Mouse (Mus musculus) left cerebral cortex, postnatal 25 days (tissue): Measurements from ENCODE around the gene Asic4. TPM values are rescaled to one million over a fixed set of nuclear protein-coding genes. Genes with fewer than 3 reads are reported as not detected.
A peak's percentile ranks its signal among the peaks of the same experiment; 100 is the strongest.

Experiments used
- DNase-seq, 2 experiments: peaks; one replicate each; pipeline ENCODE4 v3.0.0; 2022; ENCODE audit warnings: low spot score in 2 of 2, mixed read lengths in 1 of 2
- intact Hi-C: fragments of 180-260 bp; cut with DNase I; formaldehyde crosslinking; loops from one replicate; pipeline ENCODE4 v1.15.1; 2025
- total RNA-seq, 2 experiments: library from RNA; stranded (reverse); gene quantifications; 2 replicates each; pipeline ENCODE4 v1.2.3; 2021

Asic4 gene
- total RNA-seq, 2 experiments from 2014 or later = 10.4 to 20.6 TPM

DNA sequence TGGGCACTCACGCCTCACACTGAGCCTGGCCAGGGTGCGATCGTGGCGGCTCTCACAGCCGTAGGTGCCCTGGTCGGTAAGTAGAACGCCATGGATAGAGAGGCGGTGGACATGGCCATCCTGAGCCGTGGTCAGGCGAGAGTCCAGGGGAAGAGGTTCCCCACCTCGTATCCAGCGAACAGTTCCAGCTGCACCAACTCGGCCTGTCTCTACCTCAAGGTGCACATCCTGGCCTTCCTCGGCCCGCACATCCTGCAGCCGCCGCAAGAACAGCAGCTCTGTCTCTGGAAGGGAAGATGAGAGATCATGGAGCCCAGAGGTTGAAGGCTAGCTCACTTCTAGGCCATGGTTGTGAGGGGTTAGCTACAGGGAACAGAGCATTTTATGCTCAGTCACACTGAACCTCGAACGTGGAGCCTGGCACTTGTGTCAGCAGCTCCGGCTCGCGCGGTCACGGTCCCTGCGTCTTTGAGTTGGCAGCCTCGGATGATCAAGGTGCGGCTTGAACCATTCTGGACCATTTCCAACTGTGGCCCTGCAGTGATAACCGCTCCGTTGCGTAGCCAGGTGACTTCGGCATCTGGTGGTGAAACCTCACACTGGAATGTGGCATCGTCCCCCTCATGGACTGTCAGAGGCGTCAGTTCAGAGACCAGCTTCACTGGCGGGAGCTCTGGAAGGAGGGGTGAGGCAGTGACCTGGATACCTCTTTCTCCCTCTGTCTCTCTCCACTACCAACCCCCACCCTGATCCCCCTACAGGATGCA is 40.7 kb downstream of the Asic4 start:
- intact Hi-C loops = no loop called here
- DNase-seq = no peak

GRCm38 (mm10) chr1:75492579-75493170 is 42.4 kb downstream of the Asic4 start:
- no peak for DNase-seq
- intact Hi-C loops = no loop called here

- intact Hi-C loops = loop anchor here (5.0 kb wide), 1 partner anchor 102 kb away; no protein-coding TSS in a partner anchor
- DNase-seq = peak in 1 of 2 experiments; percentile 47
These were observed 44.8 kb downstream of the Asic4 start for GRCm38 (mm10) chr1:75494878-75495548.

GRCm38 (mm10) chr1:75498897-75499296 is 48.7 kb downstream of the Asic4 start:
- no peak for DNase-seq
- intact Hi-C loops = loop anchor here (5.0 kb wide), 1 partner anchor 98 kb away; no protein-coding TSS in a partner anchor

DNA sequence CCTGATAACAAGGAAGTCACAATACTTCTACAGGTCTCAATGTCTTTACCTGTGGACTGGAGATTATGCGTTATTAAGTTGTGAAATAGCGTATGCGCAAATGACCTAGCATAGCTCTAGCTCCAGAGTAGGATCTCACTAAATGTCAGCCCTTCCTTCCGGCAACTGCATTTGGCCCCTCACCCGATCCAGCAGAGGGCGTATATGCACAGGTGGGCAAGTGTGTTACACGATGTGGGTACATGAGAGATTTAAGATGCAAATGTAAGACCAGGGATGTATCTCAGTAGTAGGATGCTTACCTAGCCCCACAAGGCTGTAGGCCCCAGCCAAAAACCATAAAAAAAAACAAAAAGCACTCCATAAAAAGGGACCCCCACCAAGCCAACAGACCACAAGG is 49.2 kb downstream of the Asic4 start:
- DNase-seq = no peak

GRCm38 (mm10) chr1:75501905-75502304 is 51.7 kb downstream of the Asic4 start:
- DNase-seq = no peak
- intact Hi-C loops = no loop called here

More for the DNA sequence above, 49.2 kb downstream of the Asic4 start:
- intact Hi-C loops = loop anchor here (5.0 kb wide), 1 partner anchor 98 kb away; no protein-coding TSS in a partner anchor

- intact Hi-C loops = no loop called here
- no peak for DNase-seq
These were observed 52.9 kb downstream of the Asic4 start for GRCm38 (mm10) chr1:75502945-75503650.

DNA sequence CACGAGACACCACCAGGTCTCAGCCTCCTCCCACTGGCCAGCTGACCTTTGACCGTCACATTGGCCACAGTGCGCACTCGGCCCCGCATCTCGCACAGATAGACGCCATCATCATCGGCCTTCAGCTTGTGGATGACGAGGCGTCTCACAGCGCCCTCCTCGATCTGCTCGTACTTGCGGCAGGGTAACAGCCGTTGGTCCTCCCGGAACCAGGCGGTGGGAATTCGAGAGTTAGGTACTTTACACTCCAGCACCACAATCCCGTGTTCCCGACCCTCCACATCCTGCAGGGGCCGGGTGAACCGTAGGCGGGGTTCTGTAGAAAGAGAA is 53.4 kb downstream of the Asic4 start:
- intact Hi-C loops = no loop called here
- DNase-seq = no peak

DNA sequence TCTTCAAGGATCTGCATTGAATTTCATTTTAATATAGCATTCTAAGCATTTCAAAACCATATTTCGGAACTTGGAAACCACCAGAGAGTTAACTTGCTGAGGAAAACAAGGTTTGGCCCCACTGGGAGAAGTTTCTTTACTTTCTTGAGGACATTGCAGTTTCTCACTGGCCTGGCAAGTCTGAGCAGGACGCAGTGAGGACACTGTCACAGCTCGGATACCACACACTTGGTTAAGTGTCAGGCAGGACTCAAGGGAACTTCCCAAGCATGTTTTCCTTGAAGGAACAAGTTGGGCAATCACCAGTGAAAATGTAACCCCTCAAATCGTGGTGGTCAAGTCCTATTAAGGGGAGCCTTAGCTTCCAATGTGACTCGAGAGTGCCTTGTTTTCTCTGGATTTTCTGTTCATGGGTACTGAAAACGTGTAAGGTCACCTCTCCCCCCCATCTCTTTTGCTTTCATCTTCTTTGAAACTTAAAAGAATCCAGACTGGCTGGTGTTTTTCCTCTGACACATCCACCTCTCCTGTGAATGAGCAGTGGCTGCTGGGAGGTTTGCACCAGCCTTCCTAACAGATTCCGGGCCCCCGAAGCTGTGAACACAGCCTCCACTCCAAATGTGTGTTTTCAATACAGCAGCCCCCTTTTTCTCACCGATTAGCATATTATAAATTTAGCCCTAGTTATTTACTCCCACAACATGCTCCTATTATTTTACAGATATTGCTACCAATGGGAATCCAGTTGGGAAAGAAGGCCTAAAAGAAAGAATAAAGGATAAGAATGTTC is 54.2 kb downstream of the Asic4 start:
- intact Hi-C loops = loop anchor here (5.0 kb wide), 1 partner anchor 53 kb away; no protein-coding TSS in a partner anchor
- DNase-seq = peak; percentile 45 to 79

- intact Hi-C loops = loop anchor here (5.0 kb wide), 1 partner anchor 52 kb away; no protein-coding TSS in a partner anchor
- DNase-seq = peak; percentile 86 to 89
These were observed 55.1 kb downstream of the Asic4 start for GRCm38 (mm10) chr1:75505159-75505955.

- peak; percentile 34 to 52 for DNase-seq
- intact Hi-C loops = loop anchor here (5.0 kb wide), 1 partner anchor 51 kb away; no protein-coding TSS in a partner anchor
These were observed 56.0 kb downstream of the Asic4 start, which contains the start of gene Obsl1 for GRCm38 (mm10) chr1:75505956-75506831. Gene Obsl1 (minus strand): TSS chr1:75506452.

- intact Hi-C loops = loop anchor here (5.0 kb wide), 1 partner anchor 50 kb away; no protein-coding TSS in a partner anchor
- DNase-seq = no peak
These were observed 56.8 kb downstream of the Asic4 start, which contains the start of gene Inha for GRCm38 (mm10) chr1:75507006-75507405. Gene Inha (plus strand): TSS chr1:75507077.

- DNase-seq = no peak
- intact Hi-C loops = loop anchor here (5.0 kb wide), 1 partner anchor 48 kb away; no protein-coding TSS in a partner anchor
These were observed 59.4 kb downstream of the Asic4 start for GRCm38 (mm10) chr1:75509586-75509985.

- no peak for DNase-seq
- intact Hi-C loops = no loop called here
These were observed 59.9 kb downstream of the Asic4 start for GRCm38 (mm10) chr1:75510154-75510553.

DNA sequence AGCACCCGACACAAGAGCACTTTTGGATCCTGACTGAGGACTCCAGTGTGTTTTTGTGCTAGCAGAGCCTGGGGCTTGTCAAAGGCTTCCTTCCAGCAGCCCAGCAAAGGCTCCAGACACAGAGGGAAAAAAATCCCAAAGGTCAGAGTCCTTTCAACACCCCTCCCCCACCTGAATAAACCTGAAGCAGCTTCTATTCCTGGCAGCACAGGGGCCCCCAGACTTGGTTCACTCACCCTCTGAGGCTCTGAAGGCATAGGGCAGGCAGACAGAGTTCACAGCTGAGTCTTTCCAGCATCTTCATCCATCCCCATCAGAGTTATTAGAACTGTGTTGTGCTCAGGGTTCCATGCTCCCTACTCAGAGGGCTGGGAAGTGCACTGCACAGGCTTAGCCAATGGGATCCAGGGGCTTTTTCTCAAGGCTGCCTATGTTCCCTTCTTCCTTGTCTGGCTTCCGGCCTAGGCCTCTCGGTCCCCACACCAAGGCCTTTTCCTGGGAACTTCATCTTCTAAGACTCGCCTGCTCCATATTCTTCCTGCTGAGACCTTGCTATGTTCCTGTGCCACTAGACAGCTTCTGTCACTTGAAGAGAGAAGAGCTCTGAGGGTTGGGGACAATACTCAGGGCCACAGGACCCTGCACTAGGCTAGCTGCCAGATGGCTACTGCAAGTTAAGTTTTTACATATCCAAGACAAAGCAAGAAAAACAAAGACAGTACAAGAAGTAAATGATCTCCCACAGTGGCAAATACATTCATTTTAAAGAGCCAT is 61.4 kb downstream of the Asic4 start:
- DNase-seq = no peak
- intact Hi-C loops = no loop called here

- DNase-seq = no peak
- intact Hi-C loops = no loop called here
These were observed 62.3 kb downstream of the Asic4 start for GRCm38 (mm10) chr1:75512550-75512949.
